Mouse (Mus musculus) liver, postnatal 0 days (tissue): ENCODE measurements around the gene Mettl1.

Experiments used
- CTCF ChIP-seq: sonication (generic); IDR thresholded peaks from 2 replicates; pipeline ENCODE4 v1.5.1; 2016; ENCODE audit warnings: antibody characterized with exemption, low read depth
- EP300 ChIP-seq: IDR thresholded peaks from 2 replicates; pipeline ENCODE4 v1.6.1; 2016; ENCODE audit warnings: antibody characterized with exemption, low read depth, mild to moderate bottlenecking

DNA sequence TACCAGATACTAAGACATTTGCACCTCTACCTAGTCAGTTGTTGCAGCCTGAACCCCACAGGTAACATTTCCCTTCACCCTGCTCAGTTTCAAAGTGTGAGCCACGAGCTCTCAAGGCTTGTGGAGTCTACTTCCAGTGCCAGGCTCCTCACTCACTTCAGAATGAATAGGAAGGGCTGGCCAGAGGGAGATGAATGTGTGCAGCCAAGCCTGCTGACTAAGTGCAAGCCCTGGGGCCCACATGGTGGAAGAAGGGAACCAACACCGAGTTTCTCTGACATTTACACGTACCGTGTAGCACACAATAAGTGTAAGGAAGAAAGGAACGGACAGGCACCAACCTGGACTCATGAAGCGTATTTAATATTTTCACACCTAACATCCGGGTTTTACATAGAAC lies 37.4 kb upstream of the Mettl1 start:
- no peak for TF ChIP-seq CTCF
- no peak for TF ChIP-seq EP300
